Comparison of ENCODE assay signal across 12 mouse cellular contexts in genomic region chr8:79828763-79829542, GRCm38 (mm10).
DNase-seq lines count a peak whose midpoint lies in the region; ATAC-seq lines count a peak whose summit lies in the region.
"Had no signal": no experiment of that assay in that cellular context is flagged by ENCODE, and none has a peak within 500 bp of the region (broad histone marks: within the 10 kb centered on the region; RNA-seq: fewer than 3 reads in every experiment).

No protein-coding gene starts in this region.

- H3K4me2 ChIP-seq in heart, embryonic 12.5 days, result peak overlapping the region; percentile 34
- peak overlapping the region; percentile 44 for H3K4me2 ChIP-seq in midbrain, embryonic 16.5 days (ENCODE audit: low read length)

- intact Hi-C loops in left cerebral cortex, postnatal 36 days (cut with DNase I), result no loop called here

- H3K9me3 ChIP-seq in heart, embryonic 12.5 days (replicated peaks), result no peaks in the 10 kb centered on the region
- H3K9me3 ChIP-seq in heart, embryonic 10.5 days, result no peaks in the 10 kb centered on the region
- no peaks in the 10 kb centered on the region for H3K9me3 ChIP-seq in hindbrain, embryonic 10.5 days
- no peaks in the 10 kb centered on the region for H3K9me3 ChIP-seq in midbrain, embryonic 16.5 days (replicated peaks; ENCODE audit: control insufficient read depth, low read length, poor library complexity, severe bottlenecking)

- no peak for DNase-seq in heart, embryonic 10.5 days (ENCODE audit: low spot score)
- peak; percentile 61 for DNase-seq in embryo, embryonic 11 days
- no peak for DNase-seq in hindbrain, embryonic 10.5 days (ENCODE audit: low spot score)
- no peak for DNase-seq in left cerebral cortex, adult 8-10 months (ENCODE audit: low spot score in 2 of 2)
- DNase-seq in left cerebral cortex, postnatal 36 days (ENCODE audit: low spot score in 2 of 2), result no peak
- DNase-seq: cerebellum, postnatal 14 days; heart, postnatal 4 days; layer of hippocampus, postnatal 36 days had no signal

- H3K9ac ChIP-seq in heart, embryonic 12.5 days, result no peak overlapping the region
- H3K9ac ChIP-seq in midbrain, embryonic 16.5 days (ENCODE audit: low read depth, low read length), result 0 out of 2 replicates have a peak overlapping the region, but pooled peaks have one; percentile 10

- no peaks in the 10 kb centered on the region for H3K36me3 ChIP-seq in heart, embryonic 12.5 days
- no peaks in the 10 kb centered on the region for H3K36me3 ChIP-seq in heart, embryonic 10.5 days
- no peaks in the 10 kb centered on the region for H3K36me3 ChIP-seq in hindbrain, embryonic 10.5 days
- H3K36me3 ChIP-seq in midbrain, embryonic 16.5 days (ENCODE audit: control insufficient read depth, insufficient read depth, low read length), result no peaks in the 10 kb centered on the region

- no peak overlapping the region for H3K4me3 ChIP-seq in heart, embryonic 12.5 days
- H3K4me3 ChIP-seq in heart, embryonic 10.5 days, result no peak overlapping the region
- H3K4me3 ChIP-seq in hindbrain, embryonic 10.5 days, result peak overlapping the region; percentile 32
- peak overlapping the region; percentile 10; the same call in 1 of the 2 replicates for H3K4me3 ChIP-seq in midbrain, embryonic 16.5 days (ENCODE audit: low read depth, low read length)

- no peaks in the 10 kb centered on the region for H3K4me1 ChIP-seq in heart, embryonic 12.5 days (replicated peaks)
- 0 out of 2 replicates have a peak, but pooled peaks cover 2% of the 10 kb centered on the region for H3K4me1 ChIP-seq in heart, embryonic 10.5 days
- H3K4me1 ChIP-seq in hindbrain, embryonic 10.5 days (replicated peaks), result peaks cover 8% of the 10 kb centered on the region
- H3K4me1 ChIP-seq in midbrain, embryonic 16.5 days (ENCODE audit: control insufficient read depth, insufficient read depth, low read length), result peaks cover 6% of the 10 kb centered on the region

- H3K27me3 ChIP-seq in heart, embryonic 12.5 days (replicated peaks), result no peaks in the 10 kb centered on the region
- no peaks in the 10 kb centered on the region for H3K27me3 ChIP-seq in heart, embryonic 10.5 days (ENCODE audit: insufficient read depth, poor library complexity, severe bottlenecking)
- no peaks in the 10 kb centered on the region for H3K27me3 ChIP-seq in hindbrain, embryonic 10.5 days (ENCODE audit: insufficient read depth, poor library complexity, severe bottlenecking)
- H3K27me3 ChIP-seq in midbrain, embryonic 16.5 days (ENCODE audit: control insufficient read depth, insufficient read depth, low read depth, low read length), result peaks cover 13% of the 10 kb centered on the region

- ATAC-seq in heart, embryonic 12.5 days (ENCODE audit: insufficient number of reproducible peaks, low FRiP score), result no peak
- ATAC-seq in midbrain, embryonic 16.5 days, result peak; percentile 73; the same call in 1 of the 2 replicates
- no peak for ATAC-seq in inflammation-experienced regulatory T-cells, adult 6 months

- H3K27ac ChIP-seq in heart, embryonic 12.5 days (ENCODE audit: poor library complexity, severe bottlenecking), result no peak overlapping the region
- H3K27ac ChIP-seq in heart, embryonic 10.5 days, result no peak overlapping the region
- H3K27ac ChIP-seq in hindbrain, embryonic 10.5 days, result peak overlapping the region; percentile 62; the same call in 1 of the 2 replicates
- no peak overlapping the region for H3K27ac ChIP-seq in midbrain, embryonic 16.5 days (ENCODE audit: low read length)
- H3K27ac ChIP-seq: macrophage had no signal

- 45% methylated on average over 8 of the region's 8 CpGs for WGBS in heart, embryonic 12.5 days
- WGBS in heart, embryonic 10.5 days, result 49% methylated on average over 8 of the region's 8 CpGs
- 31% methylated on average over 8 of the region's 8 CpGs for WGBS in hindbrain, embryonic 10.5 days
- 13% methylated on average over 8 of the region's 8 CpGs for WGBS in midbrain, embryonic 16.5 days

Comparison
In these comparisons a context has a peak if more than half of its experiments do, and no peak if none do; other contexts are left out.
1. H3K4me3 ChIP-seq: peak in hindbrain, embryonic 10.5 days (single experiment) and midbrain, embryonic 16.5 days (single experiment); none in heart, embryonic 12.5 days (single experiment) and heart, embryonic 10.5 days (single experiment).